Mouse (Mus musculus) erythroblast, embryonic 14.5 days (primary cell): ENCODE results near the gene Ptprd.

ENCODE experiments used
- GATA1 ChIP-seq: IDR thresholded peaks from 2 replicates; pipeline ENCODE4 v1.6.1; 2012; ENCODE audit warnings: low read length, inconsistent platforms, mixed read lengths
- TAL1 ChIP-seq: IDR thresholded peaks from 3 replicates; pipeline ENCODE4 v1.6.1; 2012; ENCODE audit warnings: low read length, inconsistent platforms, mixed read lengths

DNA sequence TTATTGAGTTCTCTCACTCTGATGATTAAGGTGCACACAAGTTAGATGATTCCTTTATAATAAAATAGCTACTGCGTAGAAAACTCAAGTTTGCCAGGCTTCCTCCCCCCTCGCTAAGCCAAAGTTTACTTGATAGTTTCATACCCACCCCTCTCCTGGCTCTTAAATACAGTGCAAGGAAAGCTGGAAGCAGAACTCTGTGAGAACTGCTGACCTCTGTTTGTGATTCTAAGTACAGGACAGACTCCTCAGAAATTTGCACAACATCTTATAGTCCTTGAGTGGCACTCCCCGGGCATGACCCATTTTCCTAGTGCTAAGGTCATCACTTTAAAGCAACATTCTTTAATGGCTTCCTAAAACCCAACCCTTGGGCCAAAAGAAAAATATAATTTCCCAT is 2196.7 kb downstream of the Ptprd start:
- no peak for TF ChIP-seq GATA1
- TF ChIP-seq TAL1 = no peak
